Mouse (Mus musculus) bone marrow macrophage, adult 2 months (primary cell): ENCODE results near the gene Golt1a.

Experiments
- CTCF ChIP-seq: IDR thresholded peaks from 2 replicates; pipeline ENCODE4 v1.5.1; 2012; ENCODE audit warnings: low read depth, mild to moderate bottlenecking, low read length, moderate library complexity
- POLR2A ChIP-seq: IDR thresholded peaks from 2 replicates; pipeline ENCODE4 v1.6.1; 2012; ENCODE audit warnings: mild to moderate bottlenecking, low read depth, low read length, borderline replicate concordance

GRCm38 (mm10) chr1:133262628-133263027, 47.0 kb upstream of the Golt1a start:
- TF ChIP-seq CTCF (no peak), POLR2A (no peak)
